Mouse (Mus musculus) Patski (cell line): ENCODE measurements around the gene Ush2a. TPM values are rescaled to one million over a fixed set of nuclear protein-coding genes. Genes with fewer than 3 reads are reported as not detected.

Experiments
- ATAC-seq: fragments of 100-300 bp; one replicate; pipeline ENCODE4 v1.8.0; 2021
- CTCF ChIA-PET: fragments of 350-600 bp; sonication (Branson Sonifier 250); formaldehyde crosslinking; loops from one replicate; lab custom pipeline; 2022; ENCODE audit warnings: inconsistent platforms; lab: Charles Lee
- POLR2A ChIA-PET: fragments of 350-600 bp; sonication (Branson Sonifier 250); formaldehyde crosslinking; loops from one replicate; lab custom pipeline; 2022; ENCODE audit warnings: antibody characterized with exemption, inconsistent platforms; lab: Charles Lee
- DNase-seq: peaks from one replicate; pipeline ENCODE4 v3.0.0-alpha.2; 2011; ENCODE audit warnings: low read depth, low spot score
- H3K27me3 ChIP-seq: fragments of 371-371 bp; one replicate; pipeline ENCODE4 v1.5.1; 2021
- CTCF ChIP-seq: fragments of 100-300 bp; IDR thresholded peaks from one replicate; pipeline ENCODE4 v1.5.1; 2021
- in situ Hi-C: fragments of 300-500 bp; cut with MboI; formaldehyde crosslinking; loops from 3 replicates; pipeline ENCODE4 v1.11.1; 2018; ENCODE audit warnings: low pct_unique_long_range_greater_than_20kb, mixed read lengths
- polyA plus RNA-seq: library from polyadenylated mRNA; unstranded; gene quantifications from one replicate; pipeline ENCODE4 v1.2.3, GENCODE M21; 2021

Ush2a gene
- polyA plus RNA-seq, 1 experiment from 2014 or later = not detected

DNA sequence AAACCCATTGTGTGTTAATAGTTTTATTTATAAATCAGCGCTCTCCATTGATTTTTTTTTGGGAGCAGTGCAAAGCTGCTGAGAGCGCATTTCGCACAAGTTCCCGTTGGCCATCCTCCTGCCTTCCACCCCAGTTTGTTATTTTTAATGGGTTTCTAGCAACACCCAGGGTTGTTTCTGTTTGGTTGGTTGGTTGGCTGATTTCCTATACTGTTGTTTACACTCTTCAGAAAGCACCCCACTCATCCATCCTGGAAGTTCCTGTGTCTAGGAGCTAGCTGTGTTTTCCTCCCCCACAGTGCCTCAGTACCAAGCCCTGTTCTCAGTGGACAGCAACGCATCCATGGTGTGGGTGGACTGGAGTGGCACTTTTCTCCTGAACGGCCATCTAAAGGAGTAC lies 689.3 kb downstream of the Ush2a start:
- CTCF ChIA-PET = no interaction called here
- POLR2A ChIA-PET = no interaction called here
- in situ Hi-C loops = no loop called here
- ATAC-seq (no peak), DNase-seq (no peak)
- no peak for TF ChIP-seq CTCF
- peaks cover 15% of the 10 kb centered on the region for H3K27me3 ChIP-seq

- ChIA-PET POLR2A (interaction anchor here (0.6 to 0.7 kb wide), 3 partner anchors 198 to 508 kb away, joined by 3 to 5 read pairs (median 3); no protein-coding TSS in a partner anchor), CTCF (interaction anchor here (0.7 kb wide), 1 partner anchor 687 kb away, joined by 3 read pairs; no protein-coding TSS in a partner anchor)
- ATAC-seq = no peak
These were observed 690.7 kb downstream of the Ush2a start for GRCm38 (mm10) chr1:188952501-188952900.

GRCm38 (mm10) chr1:188973078-188973477 lies 711.3 kb downstream of the Ush2a start:
- in situ Hi-C loops = no loop called here
- ChIA-PET POLR2A (interaction anchor here (0.5 kb wide), 1 partner anchor 10 kb away, joined by 4 read pairs; no protein-coding TSS in a partner anchor), CTCF (interaction anchor here (0.9 kb wide), 1 partner anchor 8 kb away, joined by 3 read pairs; no protein-coding TSS in a partner anchor)
- ATAC-seq (no peak), DNase-seq (no peak)
- no peak for TF ChIP-seq CTCF
- no peaks in the 10 kb centered on the region for H3K27me3 ChIP-seq

More at GRCm38 (mm10) chr1:188952501-188952900, 690.7 kb downstream of the Ush2a start:
- TF ChIP-seq CTCF = no peak
- DNase-seq = no peak
- peaks cover 17% of the 10 kb centered on the region for H3K27me3 ChIP-seq
- in situ Hi-C loops = no loop called here

DNA sequence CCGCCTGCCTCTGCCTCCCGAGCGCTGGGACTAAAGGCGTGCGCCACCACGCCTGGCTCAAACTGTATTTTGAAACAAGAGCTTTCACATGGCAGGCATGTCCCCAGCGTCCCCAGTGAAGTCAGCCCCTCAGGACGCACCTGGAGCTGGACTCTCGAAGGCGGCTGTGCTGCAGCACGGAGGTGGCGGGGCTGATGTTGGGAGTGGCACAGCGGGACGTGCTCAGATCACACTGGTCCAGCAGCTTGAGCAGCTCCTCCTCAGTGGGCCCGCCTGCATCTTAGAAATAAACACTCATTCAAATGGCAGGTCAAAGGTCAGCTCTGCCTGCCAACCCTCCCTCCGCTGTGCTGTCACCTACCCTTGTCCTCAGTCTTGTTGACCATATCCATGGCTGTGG lies 712.1 kb downstream of the Ush2a start:
- ChIA-PET POLR2A (no interaction called here), CTCF (no interaction called here)
- DNase-seq (no peak), ATAC-seq (no peak)
- TF ChIP-seq CTCF = no peak
- no peaks in the 10 kb centered on the region for H3K27me3 ChIP-seq
- in situ Hi-C loops = no loop called here

GRCm38 (mm10) chr1:188980050-188980449 lies 718.2 kb downstream of the Ush2a start:
- ATAC-seq (peak; percentile 92), DNase-seq (no peak)
- in situ Hi-C loops = no loop called here
- ChIA-PET POLR2A (interaction anchor here (0.6 kb wide), 1 partner anchor 648 kb away, joined by 5 read pairs; no protein-coding TSS in a partner anchor), CTCF (interaction anchor here (1.1 to 2.4 kb wide), 3 partner anchors 10 to 17 kb away, joined by 4 to 9 read pairs (median 7); no protein-coding TSS in a partner anchor)
- H3K27me3 ChIP-seq = no peaks in the 10 kb centered on the region
- peak; percentile 88 for TF ChIP-seq CTCF

DNA sequence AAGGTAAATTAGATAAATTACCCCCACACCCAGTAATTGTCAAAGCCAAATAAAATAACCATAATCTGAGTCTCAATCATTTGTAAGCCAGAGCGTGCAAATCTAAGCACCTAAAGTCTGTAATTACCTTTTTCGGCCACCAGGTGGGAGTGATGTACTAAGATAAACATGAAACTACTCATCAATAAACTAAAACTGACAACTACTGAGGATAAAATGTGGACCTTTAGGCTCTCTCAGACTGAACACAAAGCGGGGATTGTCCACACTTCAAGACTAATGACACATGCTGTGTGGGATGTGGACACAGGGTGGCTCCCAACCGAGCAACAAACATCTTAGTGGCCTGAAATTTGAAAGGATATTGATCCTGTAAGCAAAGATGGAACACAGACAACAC lies 731.4 kb downstream of the Ush2a start:
- CTCF ChIA-PET = interaction anchor here (0.5 to 2.1 kb wide), 3 partner anchors 9 to 856 kb away, joined by 3 to 6 read pairs (median 3); no protein-coding TSS in a partner anchor
- ATAC-seq (no peak), DNase-seq (no peak)

GRCm38 (mm10) chr1:188997921-188998320 lies 736.1 kb downstream of the Ush2a start:
- no peaks in the 10 kb centered on the region for H3K27me3 ChIP-seq
- ChIA-PET CTCF (no interaction called here), POLR2A (no interaction called here)
- no peak for ATAC-seq
- no peak for TF ChIP-seq CTCF
- DNase-seq = no peak
- in situ Hi-C loops = no loop called here

More for the DNA sequence above, 731.4 kb downstream of the Ush2a start:
- POLR2A ChIA-PET = no interaction called here
- no peak for TF ChIP-seq CTCF
- in situ Hi-C loops = no loop called here
- H3K27me3 ChIP-seq = no peaks in the 10 kb centered on the region

DNA sequence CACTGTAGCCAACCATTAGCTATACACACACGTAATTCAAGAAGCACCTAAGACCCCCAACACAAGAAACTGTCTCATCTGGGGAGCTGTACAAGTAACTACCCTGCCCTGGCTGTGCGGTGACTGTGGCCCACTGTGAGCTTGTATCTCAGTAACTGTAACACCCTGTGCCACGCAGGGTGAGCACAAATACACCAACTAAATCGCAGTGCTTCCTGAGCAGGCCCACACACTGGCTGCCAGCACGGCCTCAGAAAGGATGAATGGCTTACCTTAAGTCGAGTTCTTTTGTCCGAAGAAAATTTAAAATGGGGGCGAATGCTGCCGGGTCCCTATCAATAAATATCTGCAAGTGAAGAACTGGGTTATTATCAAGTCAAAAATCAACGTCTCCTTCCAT lies 738.2 kb downstream of the Ush2a start:
- TF ChIP-seq CTCF = no peak
- no peak for ATAC-seq
- no peaks in the 10 kb centered on the region for H3K27me3 ChIP-seq
- in situ Hi-C loops = loop anchor here (25.0 kb wide), 2 partner anchors 937 to 1887 kb away; no protein-coding TSS in a partner anchor
- no peak for DNase-seq
- CTCF ChIA-PET = no interaction called here
- POLR2A ChIA-PET = no interaction called here

DNA sequence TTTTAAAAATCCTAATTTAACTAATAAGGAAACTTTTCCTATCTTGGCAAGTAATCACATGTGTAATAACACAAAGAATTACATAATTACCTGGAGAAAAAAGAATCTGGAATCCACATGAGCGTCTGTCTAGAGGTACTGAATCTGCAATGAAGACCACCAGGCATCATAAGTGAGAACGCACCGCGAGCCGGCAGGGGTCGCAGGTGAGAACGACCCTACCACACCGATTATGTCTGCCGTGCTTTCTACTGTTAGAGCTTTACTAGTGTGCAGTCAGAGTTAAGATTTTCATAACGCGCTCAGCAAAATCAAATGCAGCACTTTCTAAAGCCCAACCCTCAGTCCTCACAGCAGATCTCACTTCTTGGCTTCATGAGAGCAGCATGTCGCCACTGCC lies 740.0 kb downstream of the Ush2a start:
- ChIA-PET CTCF (interaction anchor here (1.1 kb wide), 1 partner anchor 8 kb away, joined by 6 read pairs; no protein-coding TSS in a partner anchor), POLR2A (no interaction called here)
- no peak for TF ChIP-seq CTCF
- no peaks in the 10 kb centered on the region for H3K27me3 ChIP-seq
- in situ Hi-C loops = loop anchor here (25.0 kb wide), 2 partner anchors 935 to 1885 kb away; no protein-coding TSS in a partner anchor
- no peak for DNase-seq
- no peak for ATAC-seq

DNA sequence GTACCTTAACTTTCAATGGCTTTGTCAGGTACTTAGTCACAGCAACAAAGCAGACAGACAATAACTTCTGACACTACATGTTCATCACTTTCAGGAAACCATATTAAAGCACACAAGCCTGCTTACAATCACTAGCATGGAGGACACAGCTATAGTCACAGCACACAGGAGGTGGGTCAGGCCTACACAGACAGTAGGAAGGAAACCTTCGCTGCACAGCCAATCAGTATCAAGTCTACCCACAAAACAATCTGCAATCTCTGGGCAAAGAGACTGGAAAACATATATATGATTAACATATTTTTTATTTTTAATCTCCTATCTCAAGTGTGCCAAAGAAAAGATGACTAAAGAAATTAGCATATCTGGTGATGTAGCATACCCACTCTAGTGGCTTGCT lies 743.0 kb downstream of the Ush2a start:
- H3K27me3 ChIP-seq = no peaks in the 10 kb centered on the region
- no peak for TF ChIP-seq CTCF
- ChIA-PET POLR2A (no interaction called here), CTCF (interaction anchor here (0.7 kb wide), 1 partner anchor 9 kb away, joined by 3 read pairs; no protein-coding TSS in a partner anchor)
- in situ Hi-C loops = loop anchor here (25.0 kb wide), 2 partner anchors 933 to 1883 kb away; no protein-coding TSS in a partner anchor
- no peak for DNase-seq
- ATAC-seq = no peak

DNA sequence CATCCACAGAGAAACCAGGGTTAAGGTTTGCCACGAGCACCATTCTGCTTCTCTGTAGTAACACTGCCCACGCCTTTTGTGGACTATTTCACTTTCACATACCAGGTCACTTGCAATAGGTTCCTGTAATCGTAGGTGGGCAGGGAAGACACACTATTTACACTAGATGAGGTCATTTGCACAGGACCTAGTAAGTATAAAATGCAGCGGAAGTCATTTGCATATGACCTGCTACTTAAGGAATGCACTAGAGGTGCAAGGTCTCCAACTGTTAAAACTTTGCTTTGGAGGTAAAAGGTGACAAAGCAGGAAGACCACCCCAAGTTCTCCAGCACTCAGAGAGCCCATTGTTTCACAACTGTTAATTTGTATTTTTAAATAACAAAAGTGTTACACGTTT lies 744.4 kb downstream of the Ush2a start:
- in situ Hi-C loops = loop anchor here (25.0 kb wide), 2 partner anchors 931 to 1881 kb away; no protein-coding TSS in a partner anchor
- peak; percentile 7 for ATAC-seq
- TF ChIP-seq CTCF = no peak
- H3K27me3 ChIP-seq = no peaks in the 10 kb centered on the region
- CTCF ChIA-PET = no interaction called here
- no peak for DNase-seq
- POLR2A ChIA-PET = no interaction called here
